Mouse (Mus musculus): ENCODE measurements around the gene Aacs. TPM values are rescaled to one million over a fixed set of nuclear protein-coding genes. Genes with fewer than 3 reads are reported as not detected.
A peak's percentile ranks its signal among the peaks of the same experiment; 100 is the strongest.

The Aacs gene
- polyA plus RNA-seq, 1 experiment = 37.6 TPM

DNA sequence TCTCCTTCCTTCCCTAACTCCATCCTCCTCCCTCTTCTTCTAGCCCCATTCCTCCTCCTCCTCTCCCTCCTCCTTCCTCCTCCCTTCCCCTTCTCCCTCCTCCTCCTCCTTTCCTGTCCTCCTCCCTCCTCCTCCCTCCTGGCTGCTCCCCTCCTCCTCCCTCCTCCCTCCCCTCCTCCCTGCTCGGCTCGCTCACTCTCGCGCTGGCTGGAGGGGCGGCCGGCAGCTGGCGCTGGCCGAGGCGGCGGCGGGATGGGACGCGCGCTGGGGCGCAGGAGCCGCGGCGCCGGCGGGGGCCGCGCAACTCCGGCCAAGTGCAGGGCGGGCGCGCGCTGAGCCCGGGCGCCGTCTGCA lies 56.6 kb downstream of the Aacs start:
- WGBS = 5% methylated on average over 27 of the region's 30 CpGs
- Histone ChIP-seq H3K36me3 (ENCODE audit: control insufficient read depth, insufficient read depth, low read length) (no peaks in the 10 kb centered on the region), H3K4me3 (ENCODE audit: low read depth, low read length) (no peak overlapping the region), H3K4me1 (ENCODE audit: control insufficient read depth, insufficient read depth, insufficient read length, low read length) (no peaks in the 10 kb centered on the region), H3K27ac (ENCODE audit: insufficient read depth, low read depth, low read length) (no peak overlapping the region), H3K27me3 (ENCODE audit: control insufficient read depth, insufficient read depth, low read length) (peaks cover 37% of the 10 kb centered on the region)
- TF ChIP-seq POLR2A (IDR thresholded peaks at IDR 0.05; ENCODE audit: low read depth, low read length) (no peak), CTCF (IDR thresholded peaks at IDR 0.05; ENCODE audit: extremely low read depth, insufficient read length, insufficient replicate concordance, low read depth, low read length) (no peak)

GRCm38 (mm10) chr5:125532545-125533224 lies 57.1 kb downstream of the Aacs start:
- no peaks in the 10 kb centered on the region for H3K36me3 ChIP-seq (ENCODE audit: control insufficient read depth, insufficient read depth, low read length)
- H3K4me1 ChIP-seq (ENCODE audit: control insufficient read depth, insufficient read depth, insufficient read length, low read length) = no peaks in the 10 kb centered on the region
- no peak overlapping the region for H3K27ac ChIP-seq (ENCODE audit: insufficient read depth, low read depth, low read length)
- TF ChIP-seq CTCF (IDR thresholded peaks at IDR 0.05; ENCODE audit: extremely low read depth, insufficient read length, insufficient replicate concordance, low read depth, low read length) = no peak
- TF ChIP-seq POLR2A (IDR thresholded peaks at IDR 0.05; ENCODE audit: low read depth, low read length) = no peak
- H3K4me3 ChIP-seq (ENCODE audit: low read depth, low read length) = peak overlapping the region; percentile 12
- H3K27me3 ChIP-seq (ENCODE audit: control insufficient read depth, insufficient read depth, low read length) = peaks cover 37% of the 10 kb centered on the region
- 4% methylated on average over 64 of the region's 64 CpGs for WGBS

GRCm38 (mm10) chr5:125533225-125533900 lies 57.7 kb downstream of the Aacs start:
- peaks cover 37% of the 10 kb centered on the region for H3K27me3 ChIP-seq (ENCODE audit: control insufficient read depth, insufficient read depth, low read length)

GRCm38 (mm10) chr5:125534168-125534610 lies 58.6 kb downstream of the Aacs start:
- Histone ChIP-seq H3K4me3 (ENCODE audit: low read depth, low read length) (no peak overlapping the region), H3K36me3 (ENCODE audit: control insufficient read depth, insufficient read depth, low read length) (no peaks in the 10 kb centered on the region), H3K4me1 (ENCODE audit: control insufficient read depth, insufficient read depth, insufficient read length, low read length) (no peaks in the 10 kb centered on the region), H3K27ac (ENCODE audit: insufficient read depth, low read depth, low read length) (no peak overlapping the region), H3K27me3 (ENCODE audit: control insufficient read depth, insufficient read depth, low read length) (peaks cover 37% of the 10 kb centered on the region)
- WGBS = 6% methylated on average over 7 of the region's 7 CpGs
- TF ChIP-seq CTCF (IDR thresholded peaks at IDR 0.05; ENCODE audit: extremely low read depth, insufficient read length, insufficient replicate concordance, low read depth, low read length) = no peak
- no peak for TF ChIP-seq POLR2A (IDR thresholded peaks at IDR 0.05; ENCODE audit: low read depth, low read length)

More at GRCm38 (mm10) chr5:125533225-125533900, 57.7 kb downstream of the Aacs start:
- WGBS = 4% methylated on average over 24 of the region's 24 CpGs
- Histone ChIP-seq H3K4me3 (ENCODE audit: low read depth, low read length) (peak overlapping the region; percentile 8; the same call in 1 of the 2 replicates), H3K36me3 (ENCODE audit: control insufficient read depth, insufficient read depth, low read length) (no peaks in the 10 kb centered on the region), H3K27ac (ENCODE audit: insufficient read depth, low read depth, low read length) (no peak overlapping the region), H3K4me1 (ENCODE audit: control insufficient read depth, insufficient read depth, insufficient read length, low read length) (no peaks in the 10 kb centered on the region)
- TF ChIP-seq CTCF (IDR thresholded peaks at IDR 0.05; ENCODE audit: extremely low read depth, insufficient read length, insufficient replicate concordance, low read depth, low read length) (no peak), POLR2A (IDR thresholded peaks at IDR 0.05; ENCODE audit: low read depth, low read length) (no peak)

- no peaks in the 10 kb centered on the region for H3K36me3 ChIP-seq (ENCODE audit: control insufficient read depth, insufficient read depth, low read length)
- 4% methylated on average over 26 of the region's 26 CpGs for WGBS
- H3K27me3 ChIP-seq (ENCODE audit: control insufficient read depth, insufficient read depth, low read length) = peaks cover 37% of the 10 kb centered on the region
- TF ChIP-seq CTCF (IDR thresholded peaks at IDR 0.05; ENCODE audit: extremely low read depth, insufficient read length, insufficient replicate concordance, low read depth, low read length) = no peak
- no peak for TF ChIP-seq POLR2A (IDR thresholded peaks at IDR 0.05; ENCODE audit: low read depth, low read length)
- no peak overlapping the region for H3K4me3 ChIP-seq (ENCODE audit: low read depth, low read length)
- no peak overlapping the region for H3K27ac ChIP-seq (ENCODE audit: insufficient read depth, low read depth, low read length)
- H3K4me1 ChIP-seq (ENCODE audit: control insufficient read depth, insufficient read depth, insufficient read length, low read length) = no peaks in the 10 kb centered on the region
These were observed 59.2 kb downstream of the Aacs start for GRCm38 (mm10) chr5:125534611-125535324.

GRCm38 (mm10) chr5:125545090-125545489 lies 69.5 kb downstream of the Aacs start:
- TF ChIP-seq CTCF (IDR thresholded peaks at IDR 0.05; ENCODE audit: extremely low read depth, insufficient read length, insufficient replicate concordance, low read depth, low read length) = 0 out of 2 replicates have a peak, but pooled peaks have one; percentile 7
- no peak for TF ChIP-seq POLR2A (IDR thresholded peaks at IDR 0.05; ENCODE audit: low read depth, low read length)
- WGBS = 82% methylated on average over 2 of the region's 2 CpGs
- H3K27me3 ChIP-seq (ENCODE audit: control insufficient read depth, insufficient read depth, low read length) = no peaks in the 10 kb centered on the region
- no peaks in the 10 kb centered on the region for H3K4me1 ChIP-seq (ENCODE audit: control insufficient read depth, insufficient read depth, insufficient read length, low read length)
- no peak overlapping the region for H3K27ac ChIP-seq (ENCODE audit: insufficient read depth, low read depth, low read length)
- no peaks in the 10 kb centered on the region for H3K36me3 ChIP-seq (ENCODE audit: control insufficient read depth, insufficient read depth, low read length)
- no peak overlapping the region for H3K4me3 ChIP-seq (ENCODE audit: low read depth, low read length)

DNA sequence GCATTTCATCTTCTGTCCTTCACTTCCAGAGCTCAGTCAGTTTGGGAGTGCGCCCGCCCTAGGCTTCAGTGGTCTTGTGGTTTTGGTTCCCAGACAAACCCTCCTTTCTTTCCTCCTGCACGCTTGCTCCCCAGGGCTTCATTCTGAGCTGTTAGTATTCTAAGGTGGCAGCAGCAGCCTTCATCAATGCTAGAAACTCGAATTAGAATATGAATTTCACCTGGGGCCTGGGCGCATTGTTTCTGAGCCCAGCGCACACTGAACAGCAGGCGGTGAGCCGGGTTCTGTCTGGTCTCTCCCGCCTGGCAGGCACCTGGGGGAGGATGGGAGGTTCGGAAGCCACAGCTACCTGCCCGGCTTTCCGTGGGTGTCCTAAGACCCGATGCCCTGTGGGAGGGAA lies 70.7 kb downstream of the Aacs start:
- 32% methylated on average over 13 of the region's 13 CpGs for WGBS
- TF ChIP-seq CTCF (IDR thresholded peaks at IDR 0.05; ENCODE audit: extremely low read depth, insufficient read length, insufficient replicate concordance, low read depth, low read length) = no peak
- TF ChIP-seq POLR2A (IDR thresholded peaks at IDR 0.05; ENCODE audit: low read depth, low read length) = no peak
- Histone ChIP-seq H3K4me1 (ENCODE audit: control insufficient read depth, insufficient read depth, insufficient read length, low read length) (no peaks in the 10 kb centered on the region), H3K36me3 (ENCODE audit: control insufficient read depth, insufficient read depth, low read length) (no peaks in the 10 kb centered on the region), H3K27me3 (ENCODE audit: control insufficient read depth, insufficient read depth, low read length) (no peaks in the 10 kb centered on the region), H3K27ac (ENCODE audit: insufficient read depth, low read depth, low read length) (no peak overlapping the region), H3K4me3 (ENCODE audit: low read depth, low read length) (no peak overlapping the region)
